Mouse (Mus musculus) skeletal muscle tissue, adult 2 months (tissue): Measurements from ENCODE around the gene Sestd1.

ENCODE experiments used
- DNase-seq: peaks from one replicate; pipeline ENCODE4 v3.0.0-alpha.2; 2012; ENCODE audit warnings: low read depth, low spot score

Sestd1 gene

DNA sequence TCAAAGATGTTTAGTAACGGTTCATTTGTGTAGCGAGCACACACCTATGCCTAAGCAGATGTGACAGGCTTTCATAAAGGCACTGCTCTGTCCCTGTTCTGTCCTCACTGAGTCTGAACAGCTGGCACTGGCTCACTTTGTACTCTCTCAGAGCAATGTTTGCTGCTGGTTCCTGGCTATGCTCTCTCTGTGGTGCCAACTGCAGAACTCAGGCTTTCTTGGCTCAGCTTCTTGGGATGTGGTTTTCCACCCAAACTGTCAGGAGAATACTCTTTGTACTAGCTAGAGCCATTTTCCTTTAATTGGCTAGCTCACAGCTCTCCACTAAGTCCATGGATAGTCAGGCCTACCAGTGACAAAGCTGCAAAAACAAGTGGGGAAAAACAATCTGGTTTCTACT, 59.4 kb downstream of the Sestd1 start:
- no peak for DNase-seq

DNA sequence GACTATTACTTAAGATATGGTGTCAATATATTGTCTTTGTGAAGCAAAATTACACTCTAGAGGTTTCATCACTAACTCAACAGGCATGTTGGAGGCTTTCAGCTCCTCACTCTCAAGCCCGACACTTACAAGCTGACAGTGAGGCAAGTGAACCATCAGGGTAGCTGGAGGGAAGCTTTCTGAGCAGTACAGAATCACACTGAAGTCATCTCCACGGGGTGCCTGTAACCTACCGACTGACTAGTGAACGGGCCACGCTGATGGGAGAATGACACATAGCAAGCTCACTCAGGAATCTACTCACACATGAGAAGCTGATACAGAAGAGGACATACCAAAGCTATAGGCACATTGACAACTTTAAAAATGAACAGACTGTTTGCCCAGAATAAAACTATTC, 67.5 kb downstream of the Sestd1 start:
- no peak for DNase-seq

DNA sequence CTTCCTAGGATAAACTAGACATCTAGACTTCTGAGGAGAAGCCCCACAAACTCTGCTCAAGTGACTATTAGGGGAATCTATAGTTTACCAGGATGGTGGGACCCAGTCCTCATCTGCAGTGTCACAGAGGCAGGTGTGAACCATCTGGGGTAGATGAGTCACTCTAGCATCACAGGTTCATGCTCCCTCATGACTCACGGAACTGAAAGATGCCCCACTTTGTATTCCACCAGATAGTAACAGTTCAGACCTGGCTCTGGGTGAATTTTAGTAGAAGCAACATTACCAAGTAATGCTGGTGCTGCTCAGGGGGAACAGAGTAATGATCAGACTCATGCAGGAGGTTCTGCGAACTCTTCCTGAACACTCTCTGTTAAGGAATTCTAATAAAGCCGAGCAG, 73.4 kb downstream of the Sestd1 start:
- DNase-seq: no peak

DNA sequence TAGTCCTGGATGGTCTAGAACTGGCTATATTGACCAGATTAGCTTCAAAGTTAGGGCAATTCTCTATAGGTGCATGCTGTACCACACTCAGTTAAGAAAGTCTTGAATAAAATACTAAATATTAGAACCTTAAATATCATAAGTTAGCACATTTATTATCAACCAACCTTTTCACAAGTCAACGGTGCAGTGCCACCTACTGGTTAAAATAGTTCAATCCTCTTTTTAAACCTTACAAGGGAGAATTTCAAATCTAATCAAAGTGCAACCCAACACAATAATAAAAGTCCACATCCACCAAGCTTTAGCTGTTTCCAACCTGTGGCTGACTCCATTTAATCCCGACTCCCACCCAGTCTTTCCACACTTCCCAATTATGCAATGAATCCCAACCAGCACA, 76.5 kb downstream of the Sestd1 start:
- DNase-seq: no peak

DNA sequence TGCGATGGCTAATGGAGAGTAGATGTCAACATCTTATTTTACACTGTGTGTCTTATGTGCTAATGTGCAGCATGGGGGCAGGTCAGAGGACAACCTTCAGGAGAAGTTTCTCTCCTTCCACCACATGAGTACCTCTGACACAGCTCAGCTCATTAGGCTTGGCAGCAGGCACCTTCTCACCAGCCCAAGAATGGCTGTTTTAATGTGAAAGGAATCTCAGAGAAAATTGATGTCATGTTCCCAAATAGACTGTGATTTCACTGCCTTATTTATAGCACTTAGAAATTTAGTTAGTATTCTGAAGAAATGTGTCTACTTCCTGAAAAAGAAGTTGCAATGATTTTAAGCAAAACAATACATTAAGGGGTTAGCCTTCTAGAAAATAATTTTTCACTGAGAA, 78.5 kb downstream of the Sestd1 start:
- DNase-seq: no peak

DNA sequence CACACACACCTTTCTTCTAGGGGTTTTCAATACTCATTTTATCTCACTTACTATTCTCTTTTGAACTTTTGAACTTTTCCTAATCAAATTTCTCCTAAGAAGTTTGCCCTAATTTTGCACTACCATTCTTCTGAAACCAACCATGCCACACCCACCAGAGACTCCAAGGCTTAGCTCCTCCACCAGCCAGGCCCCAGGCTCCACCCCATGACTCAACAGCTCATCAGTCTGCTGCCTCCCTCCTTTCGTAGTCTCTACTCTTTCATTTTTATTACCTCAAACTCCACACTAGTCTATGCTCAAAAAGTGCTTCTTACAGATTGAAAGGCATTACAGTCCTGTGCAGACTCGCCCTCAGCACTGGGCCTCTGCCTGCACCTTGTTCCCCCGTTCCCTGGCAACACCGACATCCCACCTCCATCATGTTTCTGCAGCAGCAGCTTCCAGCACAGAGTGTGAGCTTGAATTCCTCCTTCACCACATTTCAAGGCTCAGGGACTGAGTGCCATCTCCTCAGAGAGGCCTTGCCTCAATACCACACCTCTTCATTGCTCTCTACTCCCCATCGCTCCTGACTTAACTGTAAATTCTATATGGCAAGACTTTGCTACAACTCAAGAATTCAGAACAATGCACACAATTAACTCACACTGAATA, 79.3 kb downstream of the Sestd1 start:
- no peak for DNase-seq

DNA sequence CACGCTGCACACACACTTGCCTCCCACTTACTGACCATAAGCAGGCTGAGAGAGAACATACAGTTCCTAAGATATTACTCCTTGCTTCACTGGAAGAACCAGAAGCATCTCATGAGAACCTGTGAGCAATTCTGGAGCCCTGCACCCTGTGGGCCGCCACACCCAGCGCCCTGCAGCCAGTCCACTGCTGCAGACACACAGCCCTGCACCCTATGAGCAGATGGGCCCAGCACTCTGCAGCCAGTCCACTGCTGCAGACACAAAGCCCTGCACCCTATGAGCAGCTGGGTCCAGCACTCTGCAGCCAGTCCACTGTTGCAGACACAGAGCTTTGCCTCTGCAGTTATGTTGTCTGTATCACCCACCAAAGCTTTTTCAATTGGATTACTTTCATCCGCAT, 80.0 kb downstream of the Sestd1 start:
- no peak for DNase-seq

DNA sequence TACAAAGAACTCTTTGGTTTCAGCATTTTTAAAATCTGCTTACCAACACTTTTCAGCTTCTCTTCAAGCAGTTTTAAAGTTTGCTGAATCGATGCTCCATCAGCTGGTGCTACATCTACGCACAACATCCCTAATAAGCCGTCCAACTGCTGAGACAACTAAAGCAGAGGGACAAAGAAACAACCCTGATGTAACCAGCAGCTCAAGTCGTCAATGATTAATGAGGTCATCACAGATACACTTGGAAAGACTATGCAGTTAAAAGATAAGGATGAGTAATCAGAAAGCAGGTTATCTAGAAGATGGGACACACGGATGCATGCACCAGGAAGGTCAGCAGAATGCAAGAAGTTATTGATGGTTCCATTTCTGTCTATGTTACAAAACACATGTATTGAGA, 82.1 kb downstream of the Sestd1 start:
- no peak for DNase-seq

DNA sequence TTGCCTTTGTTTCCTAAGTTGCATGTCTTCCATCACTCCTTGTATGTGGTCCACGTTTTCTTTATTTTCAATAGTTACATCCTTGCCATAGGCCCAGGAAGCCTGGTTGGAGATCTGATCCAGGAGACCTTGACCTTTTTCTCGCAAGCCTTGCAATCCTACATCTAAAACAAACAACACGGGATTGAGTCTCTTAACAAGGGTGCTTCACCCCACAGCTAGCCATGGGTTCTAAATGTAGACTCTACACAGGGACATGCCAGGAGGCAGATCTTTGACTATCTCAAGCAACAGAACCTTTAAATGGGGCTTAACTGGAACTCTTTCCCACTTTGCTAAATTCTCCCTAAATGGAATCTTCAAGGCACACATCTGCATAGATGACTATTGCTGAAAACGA, 83.6 kb downstream of the Sestd1 start:
- no peak for DNase-seq

DNA sequence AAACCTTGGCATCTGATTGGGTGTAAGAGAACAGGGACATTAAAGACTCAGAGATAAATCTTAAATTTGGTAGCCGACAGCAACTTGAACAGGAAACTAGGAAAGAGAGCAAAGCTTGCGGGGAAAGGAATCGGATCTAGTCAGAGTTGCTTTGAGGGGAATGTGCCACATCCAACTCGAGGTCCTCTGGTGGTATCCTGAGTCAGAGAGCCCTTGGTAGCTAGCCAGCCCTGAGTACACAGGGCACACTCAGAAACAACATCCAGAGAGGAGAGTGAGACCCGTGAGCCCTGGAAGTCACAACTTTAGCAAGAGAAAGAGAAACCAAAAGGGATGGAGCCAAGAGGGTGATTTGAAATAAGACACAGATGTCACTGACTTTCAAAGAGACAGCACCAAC, 85.3 kb downstream of the Sestd1 start:
- no peak for DNase-seq

DNA sequence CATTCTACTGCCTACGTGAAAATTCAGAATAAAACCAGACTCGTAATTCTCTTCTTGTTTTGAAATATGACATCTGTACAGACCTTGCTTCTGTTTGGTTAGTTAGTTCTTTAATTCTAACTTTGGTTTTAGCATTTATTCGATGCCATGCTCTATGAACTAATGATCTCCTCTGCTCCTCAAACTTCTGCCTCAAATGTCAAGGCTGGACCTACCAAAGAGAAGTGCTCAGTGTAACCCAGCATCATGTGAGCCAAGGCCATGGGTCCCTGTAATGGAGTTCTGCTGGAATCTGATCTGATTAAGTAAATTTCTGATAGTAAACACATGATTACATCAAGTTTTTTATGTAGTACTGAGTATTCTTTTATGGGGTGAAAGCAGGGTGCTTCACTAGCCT, 88.6 kb downstream of the Sestd1 start:
- DNase-seq: no peak

DNA sequence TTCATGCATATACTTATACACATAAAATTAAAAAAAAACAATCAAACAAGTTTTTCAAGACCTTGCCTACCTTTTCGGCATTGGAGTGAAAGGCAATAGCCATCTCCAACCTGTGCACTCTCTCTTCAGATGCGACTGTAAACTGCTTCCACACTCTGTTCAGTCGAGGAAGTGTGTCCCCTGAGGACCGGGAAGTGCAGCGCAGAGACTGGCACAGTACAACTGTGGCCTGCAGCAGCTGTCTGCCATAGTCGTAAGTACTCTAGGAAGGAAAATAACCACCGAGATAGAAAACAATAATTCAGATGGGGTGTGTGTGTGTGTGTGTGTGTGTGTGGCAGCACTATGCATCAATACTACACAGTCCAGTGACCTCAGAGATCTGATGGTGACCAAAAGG, 89.5 kb downstream of the Sestd1 start:
- DNase-seq: no peak

DNA sequence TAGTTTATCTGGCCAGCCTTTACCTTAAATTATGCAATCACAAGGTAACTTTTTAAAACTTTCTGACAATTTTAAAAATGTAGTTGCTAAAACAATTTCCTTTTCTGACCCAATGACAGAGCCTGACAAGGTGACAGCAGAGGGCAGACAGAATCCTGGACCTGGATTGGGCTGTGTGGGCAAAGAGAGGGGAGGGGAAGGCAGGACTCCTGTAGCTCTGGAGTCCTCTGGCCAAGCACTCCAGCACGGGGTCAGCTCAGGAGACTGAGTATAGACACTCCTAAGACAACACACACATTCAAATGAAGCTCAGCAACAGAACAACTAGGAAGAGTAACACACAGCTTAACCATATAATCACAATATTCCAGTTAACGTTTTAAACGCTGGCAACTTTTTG, 90.1 kb downstream of the Sestd1 start:
- DNase-seq: no peak

DNA sequence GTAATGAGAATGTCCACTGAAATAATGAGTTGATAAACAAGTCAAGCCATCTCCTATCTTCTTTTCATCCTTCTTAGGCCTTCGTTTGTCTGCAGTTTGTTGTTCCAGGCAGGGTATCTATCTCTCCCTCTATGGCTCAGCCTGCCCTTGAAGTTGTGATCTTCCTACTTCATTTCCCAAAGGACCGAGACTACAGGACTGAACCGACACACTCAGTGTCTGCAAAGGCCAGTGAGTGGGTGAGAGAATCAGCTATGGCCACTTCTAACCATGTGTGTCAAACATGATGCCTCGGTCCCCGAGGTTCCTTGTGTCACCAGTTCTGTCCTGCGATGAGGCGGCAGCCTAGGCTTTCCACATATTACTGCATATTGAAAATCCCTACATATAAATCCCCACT, 90.7 kb downstream of the Sestd1 start:
- DNase-seq: no peak

DNA sequence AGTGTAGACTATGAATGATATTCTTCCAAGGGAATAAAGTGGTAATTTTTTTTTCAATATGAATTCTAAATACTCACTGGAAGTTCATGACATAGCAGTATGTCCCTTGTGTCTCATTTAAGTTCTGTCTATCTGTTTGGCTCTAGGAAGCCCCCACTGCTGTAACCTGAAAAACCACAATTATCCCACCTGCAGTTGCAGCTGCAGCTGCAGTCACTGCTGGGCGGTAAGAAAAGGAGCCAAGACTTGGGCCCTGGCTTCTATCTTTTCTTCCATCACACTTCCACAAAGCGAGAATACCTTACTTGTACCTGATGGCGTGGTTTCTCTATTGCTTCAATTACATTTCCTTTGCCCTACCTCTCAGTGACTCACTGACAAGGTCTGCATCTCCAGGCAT, 92.9 kb downstream of the Sestd1 start:
- DNase-seq: no peak

DNA sequence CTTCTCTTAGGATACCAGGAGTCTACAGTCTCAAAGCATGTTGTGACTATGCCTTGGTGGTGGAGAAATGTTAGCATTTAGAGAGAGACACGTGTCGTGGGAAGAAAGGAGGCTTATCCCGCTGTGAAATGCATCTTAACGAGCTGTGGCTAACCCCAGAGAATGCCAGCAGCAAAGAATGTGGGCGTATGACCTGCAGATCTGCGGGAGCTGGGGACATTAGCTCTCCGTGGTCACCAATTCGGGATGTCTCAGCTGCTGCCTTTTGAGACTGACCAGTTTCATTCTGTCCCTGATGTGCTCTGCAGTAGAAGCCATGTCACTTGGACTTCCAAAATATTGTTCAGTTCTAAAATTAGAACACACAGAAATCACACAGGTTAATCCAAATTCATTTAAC, 93.5 kb downstream of the Sestd1 start:
- no peak for DNase-seq

DNA sequence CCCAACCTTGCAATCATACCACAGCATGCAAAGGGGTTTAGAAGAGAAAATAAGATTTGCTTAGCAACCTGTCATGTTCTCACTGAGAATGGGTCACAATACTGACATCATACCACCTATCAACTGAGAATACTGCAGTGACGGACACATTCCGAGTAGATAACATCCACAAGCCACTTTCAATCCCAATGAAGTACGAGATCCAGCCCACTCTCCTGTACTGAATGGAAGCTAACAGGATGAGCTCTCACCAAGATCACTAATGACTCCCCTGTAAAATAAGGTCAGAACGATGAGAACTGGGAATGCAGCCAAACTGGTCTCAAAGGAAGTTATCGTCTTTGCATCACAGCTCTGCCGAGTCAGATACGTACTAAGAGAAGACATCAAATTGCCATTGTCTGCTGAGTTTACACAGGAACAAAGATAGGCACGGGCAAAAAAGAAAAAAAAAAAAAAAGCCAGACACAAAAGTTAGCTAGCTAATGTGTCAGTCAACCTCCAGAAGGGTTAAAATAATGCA, 96.3 kb downstream of the Sestd1 start:
- DNase-seq: no peak

DNA sequence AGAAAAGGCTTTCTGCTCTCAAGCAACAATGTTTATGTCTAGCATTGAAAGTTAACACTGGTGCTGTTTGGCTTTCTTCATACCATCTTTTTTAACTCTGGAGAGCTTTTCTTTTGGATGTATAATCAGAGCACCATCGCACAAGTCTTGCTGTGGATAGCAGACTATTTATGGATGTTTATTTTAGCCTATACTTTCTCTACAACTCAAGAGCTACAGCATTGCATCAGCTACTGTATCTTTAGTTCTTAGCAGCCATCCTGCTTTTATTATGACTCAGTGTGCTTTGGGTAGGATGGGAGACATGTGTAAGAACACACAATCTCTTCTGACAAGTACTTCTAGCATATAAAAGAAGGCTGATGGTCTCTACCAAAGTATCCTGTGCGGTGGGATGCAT, 96.7 kb downstream of the Sestd1 start:
- DNase-seq: no peak

DNA sequence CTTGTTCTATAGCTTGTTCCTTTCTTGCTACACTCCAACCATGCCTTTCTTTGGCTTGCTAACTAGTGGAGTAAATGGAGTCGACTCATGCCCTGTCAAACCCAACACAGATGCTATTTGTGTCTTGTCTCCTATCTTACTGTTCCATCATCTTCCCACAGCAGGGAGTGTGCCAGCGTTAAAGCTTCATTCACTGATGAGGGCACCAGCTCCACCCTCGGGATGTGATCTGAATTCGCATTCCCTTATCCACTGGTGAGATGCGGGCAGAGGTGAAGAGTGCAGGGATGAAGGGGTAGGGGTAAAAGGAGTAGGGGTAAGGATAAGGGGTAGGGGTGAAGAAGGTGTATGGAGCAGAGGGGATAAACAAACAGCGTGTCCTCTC, 97.4 kb downstream of the Sestd1 start:
- no peak for DNase-seq

DNA sequence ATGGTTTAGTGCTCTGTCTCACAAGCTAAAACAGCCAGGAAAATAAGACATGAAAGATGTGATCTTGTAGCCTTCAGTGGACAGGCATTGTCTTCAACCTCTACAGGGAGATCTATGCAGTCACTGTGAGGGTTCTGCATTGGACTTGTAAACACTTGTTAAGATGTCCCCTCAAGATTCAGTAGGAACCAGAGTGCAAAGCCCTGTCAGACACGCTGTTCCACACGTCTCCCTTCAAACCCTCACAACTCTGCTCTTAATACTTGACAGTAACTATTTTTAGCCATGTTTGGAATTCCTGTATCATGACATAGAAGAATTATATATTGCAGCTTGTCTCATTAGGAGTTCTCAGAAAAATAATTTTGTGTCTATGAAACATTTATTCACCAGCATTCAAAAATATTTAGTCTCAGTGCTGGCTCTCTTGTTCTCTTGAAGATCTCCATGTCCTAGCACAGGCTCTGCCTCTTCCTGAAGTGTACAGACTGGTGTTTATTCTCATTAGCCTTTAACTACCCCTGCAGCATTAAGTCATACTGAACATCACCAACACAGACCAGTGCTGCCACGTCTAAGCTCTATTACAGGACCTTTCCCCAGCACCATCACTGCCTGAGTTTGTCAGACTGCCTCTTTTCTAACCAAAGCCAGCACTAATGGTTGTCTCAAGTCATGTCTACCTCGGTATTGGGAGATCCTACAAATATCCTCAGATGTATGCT, 98.0 kb downstream of the Sestd1 start:
- DNase-seq: no peak

DNA sequence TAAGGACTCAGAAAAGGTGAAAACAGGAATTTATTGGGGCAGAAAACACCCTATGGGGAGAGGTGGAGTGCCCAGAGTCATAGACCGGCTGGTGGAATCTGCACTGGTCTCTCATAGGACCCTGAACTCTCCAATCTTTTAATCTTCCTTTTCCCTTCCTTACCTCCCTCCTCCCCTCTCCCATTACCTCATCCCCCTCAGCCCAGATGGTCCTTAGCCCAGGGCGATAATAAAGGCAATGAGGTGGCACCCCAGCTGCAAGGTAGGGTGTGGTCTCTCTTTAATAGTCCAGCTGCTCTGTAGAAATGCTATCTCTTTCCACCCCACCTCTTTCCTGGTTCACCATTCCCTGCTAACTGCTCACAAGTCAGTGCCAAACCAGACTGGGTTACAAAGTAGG, 102.9 kb downstream of the Sestd1 start:
- no peak for DNase-seq

DNA sequence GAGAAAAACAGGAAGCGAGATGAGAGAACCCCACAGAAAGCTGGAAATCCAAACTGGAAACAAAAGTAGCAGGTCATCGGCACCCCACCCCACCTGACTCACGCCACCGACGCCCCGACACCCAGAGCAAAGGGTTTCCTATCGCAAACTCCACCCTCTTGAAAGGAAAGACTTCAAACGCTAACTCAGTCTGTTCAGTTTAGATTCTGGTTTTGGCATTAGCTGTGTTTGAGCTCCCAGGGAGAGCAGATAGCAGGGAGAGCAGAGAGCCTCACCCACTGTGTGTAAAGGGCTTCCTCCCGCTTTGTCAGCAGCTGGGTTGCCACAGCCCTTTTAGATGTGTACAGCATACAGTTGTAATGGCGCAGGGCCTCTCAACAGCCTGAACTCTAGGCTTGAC, 104.0 kb downstream of the Sestd1 start:
- no peak for DNase-seq

DNA sequence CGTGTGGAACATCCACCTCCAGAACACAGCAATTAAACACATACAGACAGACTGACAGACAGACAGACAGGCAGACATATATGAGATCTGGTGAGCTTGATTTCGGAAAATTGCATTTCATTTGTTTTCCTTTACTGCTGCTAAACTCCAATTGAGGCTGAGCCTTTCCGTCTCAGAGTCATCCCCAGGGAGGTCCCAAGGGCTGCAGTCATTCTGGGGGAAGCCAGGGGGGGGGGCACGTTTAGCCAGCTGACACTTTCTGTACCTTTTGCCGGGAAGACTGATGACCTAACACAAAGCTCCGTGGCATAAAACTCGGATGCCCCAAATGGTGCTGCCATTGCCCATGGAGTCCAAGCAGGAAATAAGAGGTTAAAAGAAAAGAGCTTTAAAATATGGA, 105.0 kb downstream of the Sestd1 start:
- no peak for DNase-seq

DNA sequence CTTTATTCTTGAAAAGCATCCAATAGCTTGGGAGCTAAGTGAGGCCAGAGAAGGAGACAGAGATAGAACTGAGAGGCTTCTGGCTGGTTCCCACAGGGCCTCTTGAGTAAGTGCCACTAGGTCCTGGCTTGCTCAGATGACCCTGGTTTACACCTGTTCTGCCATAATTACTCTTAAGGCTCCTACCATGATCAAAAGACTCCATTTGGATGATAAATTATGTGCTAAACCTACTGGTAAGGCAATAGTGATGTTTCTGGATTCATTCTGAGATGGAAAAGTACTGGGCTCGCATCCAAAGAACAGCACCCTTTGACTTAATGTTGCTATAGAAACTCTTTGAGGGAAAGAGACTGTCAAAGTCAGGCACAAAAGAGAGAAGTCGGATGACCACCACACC, 106.1 kb downstream of the Sestd1 start:
- DNase-seq: peak; percentile 48
